Mouse (Mus musculus): ENCODE results near the gene Zfp62. TPM values are rescaled to one million over a fixed set of nuclear protein-coding genes. Genes with fewer than 3 reads are reported as not detected.

The Zfp62 gene
- polyA plus RNA-seq, 1 experiment: 3.3 TPM

- no peaks in the 10 kb centered on the region for H3K36me3 ChIP-seq (ENCODE audit: control insufficient read depth, insufficient read depth)
- H3K79me3 ChIP-seq (ENCODE audit: low read depth): no peaks in the 10 kb centered on the region
- no peaks in the 10 kb centered on the region for H3K27me3 ChIP-seq (ENCODE audit: control insufficient read depth, insufficient read depth, insufficient read length)
- H3K4me3 ChIP-seq (ENCODE audit: insufficient read depth, poor library complexity, severe bottlenecking): no peak overlapping the region
- H3K79me2 ChIP-seq (ENCODE audit: control insufficient read depth, insufficient read depth): no peaks in the 10 kb centered on the region
- H3ac ChIP-seq (ENCODE audit: control insufficient read depth, insufficient read length, low read depth): no peak overlapping the region
- TF ChIP-seq MYOD1 (IDR thresholded peaks at IDR 0.05; ENCODE audit: control insufficient read depth, insufficient read length, low read depth) (no peak), CTCF (IDR thresholded peaks at IDR 0.05; ENCODE audit: control insufficient read depth, insufficient read depth, insufficient read length) (no peak), MYOG (IDR thresholded peaks at IDR 0.05; ENCODE audit: control insufficient read depth, extremely low read depth, insufficient read length) (no peak), CEBPB (IDR thresholded peaks at IDR 0.05; ENCODE audit: low read depth) (no peak), FOSL1 (IDR thresholded peaks at IDR 0.05; ENCODE audit: insufficient read depth, low read length, poor library complexity, severe bottlenecking) (no peak), MAX (IDR thresholded peaks at IDR 0.05) (no peak), USF1 (IDR thresholded peaks at IDR 0.05; ENCODE audit: low read depth) (no peak)
Observed at GRCm38 (mm10) chr11:49236891-49237290, 33.8 kb downstream of the Zfp62 start.

GRCm38 (mm10) chr11:49237532-49237931 is 34.4 kb downstream of the Zfp62 start:
- H3K4me3 ChIP-seq (ENCODE audit: insufficient read depth, poor library complexity, severe bottlenecking): no peak overlapping the region
- H3K27me3 ChIP-seq (ENCODE audit: control insufficient read depth, insufficient read depth, insufficient read length): no peaks in the 10 kb centered on the region
- H3K79me3 ChIP-seq (ENCODE audit: low read depth): no peaks in the 10 kb centered on the region
- H3ac ChIP-seq (ENCODE audit: control insufficient read depth, insufficient read length, low read depth): no peak overlapping the region
- H3K36me3 ChIP-seq (ENCODE audit: control insufficient read depth, insufficient read depth): no peaks in the 10 kb centered on the region
- no peaks in the 10 kb centered on the region for H3K79me2 ChIP-seq (ENCODE audit: control insufficient read depth, insufficient read depth)
- no peak for TF ChIP-seq MYOG (IDR thresholded peaks at IDR 0.05; ENCODE audit: control insufficient read depth, extremely low read depth, insufficient read length)
- no peak for TF ChIP-seq USF1 (IDR thresholded peaks at IDR 0.05; ENCODE audit: low read depth)
- TF ChIP-seq CTCF (IDR thresholded peaks at IDR 0.05; ENCODE audit: control insufficient read depth, insufficient read depth, insufficient read length): no peak
- no peak for TF ChIP-seq MAX (IDR thresholded peaks at IDR 0.05)
- TF ChIP-seq CEBPB (IDR thresholded peaks at IDR 0.05; ENCODE audit: low read depth): no peak
- no peak for TF ChIP-seq MYOD1 (IDR thresholded peaks at IDR 0.05; ENCODE audit: control insufficient read depth, insufficient read length, low read depth)
- TF ChIP-seq FOSL1 (IDR thresholded peaks at IDR 0.05; ENCODE audit: insufficient read depth, low read length, poor library complexity, severe bottlenecking): no peak

GRCm38 (mm10) chr11:49240310-49240709 is 37.2 kb downstream of the Zfp62 start:
- Histone ChIP-seq H3K27me3 (ENCODE audit: control insufficient read depth, insufficient read depth, insufficient read length) (no peaks in the 10 kb centered on the region), H3K36me3 (ENCODE audit: control insufficient read depth, insufficient read depth) (no peaks in the 10 kb centered on the region), H3K4me3 (ENCODE audit: insufficient read depth, poor library complexity, severe bottlenecking) (no peak overlapping the region), H3K79me2 (ENCODE audit: control insufficient read depth, insufficient read depth) (no peaks in the 10 kb centered on the region), H3ac (ENCODE audit: control insufficient read depth, insufficient read length, low read depth) (no peak overlapping the region), H3K79me3 (ENCODE audit: low read depth) (no peaks in the 10 kb centered on the region)
- no peak for TF ChIP-seq CEBPB (IDR thresholded peaks at IDR 0.05; ENCODE audit: low read depth)
- no peak for TF ChIP-seq MYOG (IDR thresholded peaks at IDR 0.05; ENCODE audit: control insufficient read depth, extremely low read depth, insufficient read length)
- no peak for TF ChIP-seq FOSL1 (IDR thresholded peaks at IDR 0.05; ENCODE audit: insufficient read depth, low read length, poor library complexity, severe bottlenecking)
- TF ChIP-seq MYOD1 (IDR thresholded peaks at IDR 0.05; ENCODE audit: control insufficient read depth, insufficient read length, low read depth): no peak
- no peak for TF ChIP-seq MAX (IDR thresholded peaks at IDR 0.05)
- TF ChIP-seq CTCF (IDR thresholded peaks at IDR 0.05; ENCODE audit: control insufficient read depth, insufficient read depth, insufficient read length): no peak
- no peak for TF ChIP-seq USF1 (IDR thresholded peaks at IDR 0.05; ENCODE audit: low read depth)

GRCm38 (mm10) chr11:49240874-49241273 is 37.8 kb downstream of the Zfp62 start:
- no peak for TF ChIP-seq MYOG (IDR thresholded peaks at IDR 0.05; ENCODE audit: control insufficient read depth, extremely low read depth, insufficient read length)
- no peak for TF ChIP-seq MYOD1 (IDR thresholded peaks at IDR 0.05; ENCODE audit: control insufficient read depth, insufficient read length, low read depth)
- TF ChIP-seq MAX (IDR thresholded peaks at IDR 0.05): no peak
- no peak for TF ChIP-seq CTCF (IDR thresholded peaks at IDR 0.05; ENCODE audit: control insufficient read depth, insufficient read depth, insufficient read length)
- H3K79me2 ChIP-seq (ENCODE audit: control insufficient read depth, insufficient read depth): no peaks in the 10 kb centered on the region
- no peak overlapping the region for H3ac ChIP-seq (ENCODE audit: control insufficient read depth, insufficient read length, low read depth)
- H3K36me3 ChIP-seq (ENCODE audit: control insufficient read depth, insufficient read depth): no peaks in the 10 kb centered on the region
- no peak overlapping the region for H3K4me3 ChIP-seq (ENCODE audit: insufficient read depth, poor library complexity, severe bottlenecking)
- no peaks in the 10 kb centered on the region for H3K79me3 ChIP-seq (ENCODE audit: low read depth)
- H3K27me3 ChIP-seq (ENCODE audit: control insufficient read depth, insufficient read depth, insufficient read length): no peaks in the 10 kb centered on the region

- Histone ChIP-seq H3K79me3 (ENCODE audit: low read depth) (no peaks in the 10 kb centered on the region), H3ac (ENCODE audit: control insufficient read depth, insufficient read length, low read depth) (no peak overlapping the region), H3K27me3 (ENCODE audit: control insufficient read depth, insufficient read depth, insufficient read length) (no peaks in the 10 kb centered on the region), H3K36me3 (ENCODE audit: control insufficient read depth, insufficient read depth) (no peaks in the 10 kb centered on the region), H3K79me2 (ENCODE audit: control insufficient read depth, insufficient read depth) (no peaks in the 10 kb centered on the region), H3K4me3 (ENCODE audit: insufficient read depth, poor library complexity, severe bottlenecking) (no peak overlapping the region)
- TF ChIP-seq FOSL1 (IDR thresholded peaks at IDR 0.05; ENCODE audit: insufficient read depth, low read length, poor library complexity, severe bottlenecking) (no peak), CEBPB (IDR thresholded peaks at IDR 0.05; ENCODE audit: low read depth) (no peak), MYOG (IDR thresholded peaks at IDR 0.05; ENCODE audit: control insufficient read depth, extremely low read depth, insufficient read length) (no peak), USF1 (IDR thresholded peaks at IDR 0.05; ENCODE audit: low read depth) (no peak), CTCF (IDR thresholded peaks at IDR 0.05; ENCODE audit: control insufficient read depth, insufficient read depth, insufficient read length) (no peak), MAX (IDR thresholded peaks at IDR 0.05) (no peak), MYOD1 (IDR thresholded peaks at IDR 0.05; ENCODE audit: control insufficient read depth, insufficient read length, low read depth) (no peak)
Observed at GRCm38 (mm10) chr11:49241471-49241870, 38.4 kb downstream of the Zfp62 start.
